Mouse (Mus musculus) embryonic fibroblast, embryonic 13.5 days (primary cell): ENCODE data around the gene Trpv3.

Source experiments
- CTCF ChIP-seq: IDR thresholded peaks from 2 replicates; pipeline ENCODE4 v1.5.1; 2011; ENCODE audit warnings: mild to moderate bottlenecking, control low read depth, low read length, moderate library complexity, borderline replicate concordance; ENCODE audit not compliant: insufficient read depth
- POLR2A ChIP-seq: IDR thresholded peaks from 2 replicates; pipeline ENCODE4 v1.6.1; 2011; ENCODE audit warnings: low read depth, mild to moderate bottlenecking, control low read depth, low read length, moderate library complexity

DNA sequence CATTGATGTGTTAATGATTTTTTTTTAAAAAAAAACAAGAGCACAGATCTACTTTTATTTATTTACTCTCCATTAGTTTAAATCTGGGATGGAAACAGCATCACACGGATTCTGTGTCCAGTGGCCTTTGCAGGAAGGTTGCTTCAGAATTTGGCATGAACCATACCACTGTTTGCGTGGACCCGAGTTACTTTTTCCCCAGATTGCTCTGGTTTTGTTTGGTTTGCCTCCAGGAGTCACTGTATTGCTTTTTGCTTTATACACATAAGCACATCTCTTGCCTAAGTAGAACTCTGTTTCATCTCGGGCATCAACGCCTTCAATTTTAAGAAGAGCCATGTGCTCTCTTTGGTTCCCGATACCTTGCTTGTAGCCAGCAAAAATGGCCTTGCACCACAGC, 41.3 kb upstream of the Trpv3 start:
- TF ChIP-seq POLR2A (no peak), CTCF (no peak)
